Mouse (Mus musculus) left cerebral cortex, adult 2 months (tissue): ENCODE data around the gene Hsd17b14. TPM values are rescaled to one million over a fixed set of nuclear protein-coding genes. Genes with fewer than 3 reads are reported as not detected.

Experiments used
- DNase-seq, 2 experiments: peaks; one replicate each; pipeline ENCODE4 v3.0.0; 2021 to 2022; ENCODE audit warnings: low spot score in 2 of 2, mixed read lengths in 1 of 2; ENCODE audit errors: extremely low spot score in 1 of 2
- H3K27ac ChIP-seq: fragments of 200-600 bp; 2 replicates; pipeline ENCODE4 v1.8.1; 2022
- H3K4me3 ChIP-seq: fragments of 200-600 bp; 2 replicates; pipeline ENCODE4 v1.8.1; 2022
- CTCF ChIP-seq: fragments of 200-600 bp; IDR thresholded peaks from 2 replicates; pipeline ENCODE4 v1.8.1; 2022; ENCODE audit warnings: antibody characterized with exemption, mild to moderate bottlenecking, moderate library complexity
- intact Hi-C: fragments of 180-260 bp; cut with DNase I; formaldehyde crosslinking; loops from one replicate; pipeline ENCODE4 v1.15.1; 2025
- total RNA-seq, 2 experiments: library from RNA; stranded (reverse); gene quantifications; 2 replicates each; pipeline ENCODE4 v1.2.3; 2021

Hsd17b14 gene
- total RNA-seq, 2 experiments from 2014 or later, result 0.61 to 0.68 TPM

DNA sequence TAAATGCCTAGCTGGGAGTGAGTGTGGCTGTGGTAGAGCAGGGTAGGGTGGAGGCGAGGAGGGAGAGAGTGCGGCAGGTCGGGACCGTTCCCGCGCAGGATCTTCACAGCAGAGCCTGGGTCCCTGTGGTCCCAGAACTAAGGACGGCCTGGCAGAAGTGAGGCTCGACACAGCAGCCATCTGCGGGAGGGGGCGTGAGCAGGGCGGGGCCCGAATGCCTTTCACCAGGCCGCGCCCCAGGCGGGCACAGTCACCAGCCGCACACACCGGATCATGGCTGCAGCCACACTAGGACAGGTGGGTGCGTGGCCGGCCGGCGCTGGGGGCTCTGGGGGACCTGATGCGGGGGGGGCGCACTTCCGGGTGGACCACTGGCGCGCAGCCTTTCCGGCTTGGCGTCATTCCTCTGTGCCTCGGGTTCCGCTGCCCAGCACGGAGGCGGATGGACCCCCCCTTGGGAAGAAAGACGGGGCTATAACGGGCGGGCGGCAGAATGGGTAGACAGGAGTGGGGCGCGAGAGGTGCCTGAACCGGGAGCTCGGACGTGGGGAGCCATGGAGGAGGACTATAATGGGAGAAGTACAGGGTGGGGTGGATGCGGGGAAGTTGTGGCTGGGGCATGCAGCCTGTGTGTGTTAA lies 15.5 kb downstream of the Hsd17b14 start, which contains the start of gene Bcat2:
TSS of gene Bcat2 (plus strand) at position 51 of the 639 bp plus-strand sequence.
- no peak for TF ChIP-seq CTCF
- intact Hi-C loops, result loop anchor here (2.0 kb wide), 1 partner anchor 19 kb away; no protein-coding TSS in a partner anchor
- DNase-seq, result peak; percentile 65 to 71

GRCm38 (mm10) chr7:45571966-45572365 lies 17.3 kb downstream of the Hsd17b14 start:
- intact Hi-C loops, result loop anchor here (2.0 kb wide), 1 partner anchor 17 kb away; no protein-coding TSS in a partner anchor
- no peak for TF ChIP-seq CTCF
- H3K4me3 ChIP-seq, result no peak overlapping the region
- no peak for DNase-seq
- H3K27ac ChIP-seq, result no peak overlapping the region

More for the DNA sequence above, 15.5 kb downstream of the Hsd17b14 start, which contains the start of gene Bcat2:
- Histone ChIP-seq H3K27ac (peak within 1 kb of the TSS; percentile 93), H3K4me3 (peak within 1 kb of the TSS; percentile 57)

GRCm38 (mm10) chr7:45573954-45574353 lies 19.3 kb downstream of the Hsd17b14 start:
- no peak overlapping the region for H3K4me3 ChIP-seq
- no peak for DNase-seq
- no peak for TF ChIP-seq CTCF
- intact Hi-C loops, result no loop called here
- no peak overlapping the region for H3K27ac ChIP-seq

DNA sequence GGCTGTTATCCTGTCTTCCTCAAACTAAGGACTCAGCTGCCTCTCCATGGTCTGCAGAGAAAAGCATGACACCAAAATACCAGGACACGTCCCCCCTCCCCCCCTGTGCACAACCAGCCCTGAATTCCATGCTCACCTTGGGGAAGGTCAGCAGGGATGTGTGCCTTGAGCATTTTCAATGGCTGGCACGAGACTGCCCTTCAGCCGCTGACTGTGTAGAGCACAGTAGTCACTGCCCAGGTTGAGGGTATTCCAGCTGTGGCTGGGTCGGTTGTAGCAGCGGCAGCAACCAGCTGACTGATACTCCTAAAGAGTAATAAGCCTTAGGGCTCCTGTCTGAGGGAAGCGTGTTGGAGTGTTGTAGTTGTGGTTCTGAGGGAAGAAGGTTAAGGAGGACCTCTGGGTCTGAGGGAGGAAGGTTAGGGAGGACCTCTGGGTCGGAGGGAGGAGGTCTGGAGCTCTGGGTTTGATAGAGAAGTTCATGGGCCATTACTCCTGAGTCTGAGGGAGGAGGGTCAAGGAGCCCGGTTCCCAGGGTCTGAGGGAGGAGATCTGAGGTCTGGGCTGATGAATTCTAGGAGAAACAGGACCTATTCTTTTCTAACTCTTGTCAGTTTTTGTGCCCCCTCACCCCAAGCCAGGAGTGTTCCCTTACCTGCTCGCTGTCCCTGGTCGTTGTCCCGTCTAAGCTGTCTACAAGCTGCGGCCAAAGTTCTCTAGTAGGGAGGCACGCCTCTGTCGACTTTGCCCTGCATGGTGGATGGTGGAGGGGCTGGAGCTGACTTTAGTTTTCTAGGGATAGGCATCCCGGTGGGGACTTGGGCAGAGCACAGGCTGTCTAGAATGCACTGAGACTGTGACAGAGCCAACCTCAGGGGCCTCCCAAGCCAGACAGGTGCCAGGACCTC lies 20.0 kb downstream of the Hsd17b14 start:
- intact Hi-C loops, result no loop called here
- no peak for DNase-seq
- H3K4me3 ChIP-seq, result no peak overlapping the region
- no peak overlapping the region for H3K27ac ChIP-seq
- no peak for TF ChIP-seq CTCF

GRCm38 (mm10) chr7:45585923-45586322 lies 31.2 kb downstream of the Hsd17b14 start:
- no peak for TF ChIP-seq CTCF
- DNase-seq, result no peak
- Histone ChIP-seq H3K4me3 (no peak overlapping the region), H3K27ac (no peak overlapping the region)
- intact Hi-C loops, result no loop called here

DNA sequence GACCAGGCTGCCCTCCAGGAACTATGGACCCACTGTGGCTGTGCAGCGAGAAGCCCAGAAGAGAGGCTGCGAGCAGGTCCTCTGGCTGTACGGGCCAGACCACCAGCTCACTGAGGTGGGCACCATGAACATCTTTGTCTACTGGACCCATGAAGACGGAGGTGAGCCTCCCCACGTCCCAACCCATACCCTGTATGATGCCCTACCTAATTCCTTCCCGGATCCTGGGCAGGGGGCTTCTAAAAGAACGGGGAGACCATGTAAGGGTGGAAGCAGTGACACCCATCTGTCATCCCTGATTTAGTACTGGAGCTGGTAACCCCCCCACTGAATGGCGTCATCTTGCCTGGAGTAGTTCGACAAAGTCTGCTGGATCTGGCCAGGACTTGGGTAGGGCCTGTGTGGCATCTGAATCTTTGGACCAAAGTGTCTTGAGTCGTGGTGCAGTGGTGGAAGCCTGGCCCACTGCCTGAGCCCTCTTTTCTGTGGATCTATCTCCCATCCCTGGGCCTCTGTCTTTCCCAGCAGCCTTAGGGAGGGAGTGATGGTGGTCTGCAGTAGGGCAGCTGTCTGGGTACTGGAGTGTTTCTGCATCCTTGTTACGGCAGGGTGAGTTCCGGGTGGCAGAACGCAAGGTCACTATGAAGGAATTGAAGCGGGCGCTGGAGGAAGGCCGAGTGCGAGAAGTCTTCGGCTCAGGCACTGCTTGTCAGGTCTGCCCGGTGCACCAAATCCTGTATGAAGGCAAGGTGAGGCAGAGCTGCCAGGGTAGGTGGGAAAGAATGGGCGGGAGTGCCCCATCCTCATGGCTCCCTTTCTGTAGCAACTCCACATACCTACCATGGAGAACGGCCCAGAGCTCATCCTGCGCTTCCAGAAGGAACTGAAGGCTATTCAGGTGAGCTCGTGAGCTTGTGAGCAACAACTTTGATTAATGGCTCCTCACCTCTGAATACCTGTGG lies 33.2 kb downstream of the Hsd17b14 start:
- intact Hi-C loops, result loop anchor here (2.0 kb wide), 2 partner anchors 17 to 121 kb away; partner anchors contain the start of genes Bax and Bcat2
- Histone ChIP-seq H3K4me3 (no peak overlapping the region), H3K27ac (no peak overlapping the region)
- no peak for DNase-seq
- no peak for TF ChIP-seq CTCF

GRCm38 (mm10) chr7:45589173-45589572 lies 34.5 kb downstream of the Hsd17b14 start:
- peak overlapping the region; percentile 29 for H3K4me3 ChIP-seq
- peak; percentile 86 for TF ChIP-seq CTCF
- peak overlapping the region; percentile 83 for H3K27ac ChIP-seq
- DNase-seq, result peak; percentile 91 to 95
- intact Hi-C loops, result loop anchor here (2.0 kb wide), 2 partner anchors 18 to 122 kb away; partner anchors contain the start of genes Bax and Bcat2

DNA sequence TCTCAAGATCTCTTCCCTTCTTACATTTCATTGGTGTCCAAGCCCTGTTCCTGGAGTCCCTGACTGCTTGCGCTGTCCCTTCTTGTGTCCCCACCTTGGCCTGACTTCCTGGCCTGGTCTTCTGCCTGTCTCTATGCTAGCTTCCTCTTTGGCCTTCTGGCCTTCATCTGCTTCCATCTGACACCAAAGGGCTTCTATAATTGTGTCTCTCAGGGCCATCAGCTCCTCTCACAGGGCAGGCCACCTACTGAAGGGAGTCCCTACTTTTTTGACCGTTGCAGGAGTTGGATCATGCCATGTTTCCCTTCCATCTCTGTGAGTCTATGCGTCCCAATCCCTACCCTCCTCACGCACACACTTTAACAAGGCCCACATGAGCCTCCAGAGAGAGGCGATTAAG lies 35.2 kb downstream of the Hsd17b14 start:
- H3K27ac ChIP-seq, result peak overlapping the region; percentile 75
- no peak for TF ChIP-seq CTCF
- H3K4me3 ChIP-seq, result no peak overlapping the region
- DNase-seq, result no peak
- intact Hi-C loops, result loop anchor here (2.0 kb wide), 2 partner anchors 19 to 123 kb away; partner anchors contain the start of genes Bax and Bcat2

DNA sequence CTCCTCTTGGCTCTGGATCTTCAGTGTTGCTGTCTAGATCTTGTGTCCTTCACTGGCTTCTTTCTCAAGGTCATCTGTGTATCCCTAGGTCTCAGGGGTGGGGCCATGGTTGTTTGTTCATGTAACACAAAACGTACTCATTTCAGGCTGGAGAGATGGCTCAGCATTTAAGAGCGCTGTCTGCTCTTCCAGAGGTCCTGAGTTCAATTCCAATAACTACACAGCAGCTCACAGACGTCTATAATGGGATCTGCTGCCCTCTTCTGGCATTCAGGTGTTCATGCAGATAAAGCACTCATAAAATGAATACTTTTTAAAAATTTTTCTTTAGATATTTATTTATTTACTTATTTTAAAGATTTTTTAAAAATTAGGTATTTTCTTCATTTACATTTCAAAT lies 36.2 kb downstream of the Hsd17b14 start:
- peak; percentile 59 for TF ChIP-seq CTCF
- intact Hi-C loops, result no loop called here
- no peak overlapping the region for H3K4me3 ChIP-seq
- no peak for DNase-seq
- H3K27ac ChIP-seq, result no peak overlapping the region

GRCm38 (mm10) chr7:45591880-45592279 lies 37.2 kb downstream of the Hsd17b14 start:
- intact Hi-C loops, result loop anchor here (2.0 kb wide), 2 partner anchors 31 to 91 kb away; no protein-coding TSS in a partner anchor
- Histone ChIP-seq H3K27ac (no peak overlapping the region), H3K4me3 (no peak overlapping the region)
- no peak for TF ChIP-seq CTCF
- DNase-seq, result no peak
